Mouse (Mus musculus): Measurements from ENCODE around the gene Cyba.

DNA sequence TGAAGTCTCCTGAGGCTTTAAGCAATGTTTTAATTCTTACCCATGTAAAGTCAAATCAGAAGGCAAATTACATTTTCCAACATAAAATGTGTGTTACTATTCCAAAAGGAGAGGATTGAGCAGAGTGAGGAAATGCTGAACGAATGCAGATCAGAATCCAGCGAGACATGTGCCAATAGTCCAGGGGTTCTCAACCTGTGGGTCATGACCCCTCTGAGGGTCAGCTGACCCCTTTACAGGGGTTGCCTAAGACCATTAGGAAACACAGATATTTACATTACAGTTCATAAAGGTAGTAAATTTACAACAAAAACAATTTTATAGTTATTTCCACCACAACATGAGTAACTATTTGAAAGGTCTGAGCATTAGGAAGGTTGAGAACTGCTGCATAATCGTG lies 42.0 kb downstream of the Cyba start:
- TF ChIP-seq CTCF (IDR thresholded peaks at IDR 0.05; ENCODE audit: low read depth, low read length): no peak
- no peak for TF ChIP-seq POLR2AphosphoS5 (IDR thresholded peaks at IDR 0.05; ENCODE audit: insufficient replicate concordance, low read depth, low read length)
- TF ChIP-seq TAL1 (conservative IDR thresholded peaks at IDR 0.05; ENCODE audit: low read depth, low read length): no peak

Data from G1E (cell line).